Mouse (Mus musculus) liver, embryonic 14.5 days (tissue): ENCODE data around the gene Ubtf.
A peak's percentile ranks its signal among the peaks of the same experiment; 100 is the strongest.

Source experiments
- CTCF ChIP-seq: IDR thresholded peaks from 2 replicates; pipeline ENCODE4 v1.5.1; 2016; ENCODE audit warnings: antibody characterized with exemption, low read depth, control low read depth
- EP300 ChIP-seq: IDR thresholded peaks from 2 replicates; pipeline ENCODE4 v1.6.1; 2016; ENCODE audit warnings: antibody characterized with exemption, low read depth

GRCm38 (mm10) chr11:102350416-102350815 is 30.9 kb upstream of the Ubtf start:
- 0 out of 2 replicates have a peak, but pooled peaks have one; percentile 10 for TF ChIP-seq EP300
- TF ChIP-seq CTCF: no peak
